Mouse (Mus musculus) embryonic facial prominence, embryonic 14.5 days (tissue): Measurements from ENCODE around the gene Catsperz. TPM values are rescaled to one million over a fixed set of nuclear protein-coding genes. Genes with fewer than 3 reads are reported as not detected.

ENCODE experiments used
- ATAC-seq: fragments of 200-750 bp; cut with Nextera tagmentation; 2 replicates; pipeline ENCODE4 v1.8.0; 2017; ENCODE audit warnings: low read depth, moderate number of reproducible peaks, moderate TSS enrichment
- DNase-seq: peaks from one replicate; pipeline ENCODE4 v3.0.0-alpha.2; 2015; ENCODE audit warnings: low spot score
- H3K27ac ChIP-seq: fragments of 300-500 bp; sonication (generic); replicated peaks from 2 replicates; pipeline ENCODE4 v1.5.1; 2014; ENCODE audit warnings: low read depth, mild to moderate bottlenecking, low read length, moderate library complexity
- H3K27me3 ChIP-seq: fragments of 300-500 bp; sonication (generic); replicated peaks from 2 replicates; pipeline ENCODE4 v1.6.1; 2014; ENCODE audit warnings: low read length; ENCODE audit not compliant: control insufficient read depth, insufficient read depth
- H3K36me3 ChIP-seq: fragments of 300-500 bp; sonication (generic); 2 replicates; pipeline ENCODE4 v1.6.1; 2014; ENCODE audit warnings: low read length, mixed read lengths; ENCODE audit not compliant: control insufficient read depth, insufficient read depth
- H3K4me1 ChIP-seq: fragments of 300-500 bp; sonication (generic); 2 replicates; pipeline ENCODE4 v1.6.1; 2014; ENCODE audit warnings: antibody characterized with exemption, low read length; ENCODE audit not compliant: control insufficient read depth, insufficient read depth
- H3K4me2 ChIP-seq: fragments of 300-500 bp; sonication (generic); 2 replicates; pipeline ENCODE4 v1.6.1; 2014; ENCODE audit warnings: low read depth, mild to moderate bottlenecking, low read length, moderate library complexity, mixed read lengths
- H3K4me3 ChIP-seq: fragments of 300-500 bp; sonication (generic); 2 replicates; pipeline ENCODE4 v1.5.1; 2014; ENCODE audit warnings: low read depth, mild to moderate bottlenecking, low read length
- H3K9ac ChIP-seq: fragments of 300-500 bp; sonication (generic); 2 replicates; pipeline ENCODE4 v1.6.1; 2014; ENCODE audit warnings: low read depth, mild to moderate bottlenecking, low read length, moderate library complexity, mixed read lengths
- H3K9me3 ChIP-seq: fragments of 300-500 bp; sonication (generic); 2 replicates; pipeline ENCODE4 v1.6.1; 2016; ENCODE audit warnings: low read length; ENCODE audit not compliant: control insufficient read depth
- WGBS: fragments of 180-500 bp; shearing (Covaris S2); extraction: QIAGEN DNeasy Blood & Tissue Kit; methylation state at CpG from one replicate; pipeline ENCODE4 v1.1.7; 2014; 5-methylcytosine and 5-hydroxymethylcytosine counted together
- polyA plus RNA-seq: library from polyadenylated mRNA; unstranded; fragments of >200 nt; fragmentation: Nextera tagmentation; extraction: Ambion mirVana; gene quantifications from 2 replicates; pipeline ENCODE4 v1.2.1, GENCODE M21; 2014

Catsperz gene
- polyA plus RNA-seq, 1 experiment from 2014 or later, result 3.4 TPM

DNA sequence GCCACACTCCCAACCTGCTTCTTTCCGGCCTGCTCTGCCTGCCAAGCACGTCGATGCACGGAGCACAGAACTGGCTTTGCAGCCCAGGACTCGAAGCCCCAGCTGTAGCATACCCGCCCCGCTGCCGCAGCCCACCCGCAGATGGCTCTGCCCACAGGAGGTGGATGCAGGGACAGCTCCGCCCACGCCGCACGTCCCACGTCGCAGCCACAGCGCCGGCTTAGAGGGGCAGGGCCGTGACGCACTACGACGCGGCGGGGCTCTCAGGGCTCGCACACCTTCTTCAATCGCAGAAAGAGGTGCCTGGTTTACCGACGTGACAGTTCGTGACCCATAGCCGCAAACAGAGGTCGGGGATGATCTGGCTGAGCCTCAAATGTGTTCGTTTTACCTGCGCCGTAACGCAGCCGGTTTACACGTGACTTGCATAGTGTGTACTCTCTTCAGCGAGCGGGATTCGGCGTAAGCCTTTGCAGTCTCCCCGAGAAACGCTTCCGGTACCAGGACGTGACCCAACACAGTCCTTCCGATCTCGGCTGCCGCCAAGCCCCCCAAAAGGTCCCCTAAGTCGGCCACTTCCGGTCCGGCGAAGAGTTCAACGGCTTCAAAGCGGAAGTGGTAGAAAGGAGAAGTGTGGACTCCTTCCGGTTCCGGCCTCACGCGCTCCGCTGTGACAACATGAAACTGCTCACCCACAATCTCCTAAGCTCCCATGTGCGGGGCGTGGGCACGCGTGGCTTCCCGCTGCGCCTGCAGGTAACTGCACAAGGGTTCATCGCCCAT lies 15.5 kb downstream of the Catsperz start, which contains the start of the genes Trmt112 and Prdx5:
Trmt112 (plus strand) TSS at position 192 of the 783 bp plus-strand sequence.
Prdx5 (minus strand) TSS at position 600 of the 783 bp plus-strand sequence.
- Histone ChIP-seq H3K4me3 (peak within 1 kb of the TSS; percentile 58), H3K9me3 (no peaks in the 10 kb centered on the region), H3K36me3 (peaks cover 54% of the 10 kb centered on the region), H3K27ac (peak within 1 kb of the TSS; percentile 98), H3K4me2 (peak within 1 kb of the TSS; percentile 78), H3K9ac (peak within 1 kb of the TSS; percentile 75), H3K27me3 (no peaks in the 10 kb centered on the region), H3K4me1 (peaks cover 14% of the 10 kb centered on the region; the same call in 1 of the 2 replicates)
- peak; percentile 95 for ATAC-seq
- DNase-seq, result peak; percentile 98
- under 1% methylated on average over 65 of the region's 65 CpGs for WGBS

DNA sequence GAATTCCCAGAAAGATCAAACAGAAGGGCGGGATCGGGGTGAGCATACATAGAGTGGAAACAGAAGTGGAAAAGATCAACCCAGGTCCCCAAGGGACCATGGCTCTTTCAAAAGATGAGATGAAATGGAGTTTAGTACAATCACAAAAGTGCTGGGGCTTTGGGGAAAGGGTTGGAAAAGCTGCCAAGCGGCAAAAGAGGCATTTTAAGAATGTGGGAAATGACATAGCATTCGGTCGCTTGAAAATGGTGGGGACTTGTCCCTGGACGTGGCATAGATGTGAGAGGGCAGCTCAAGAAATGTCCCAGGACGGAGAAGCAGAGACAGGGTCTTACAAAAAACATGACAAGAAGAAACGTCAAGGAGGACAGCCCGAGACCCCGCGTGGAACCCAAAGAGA lies 16.2 kb downstream of the Catsperz start:
- H3K27me3 ChIP-seq, result no peaks in the 10 kb centered on the region
- peak overlapping the region; percentile 58 for H3K4me3 ChIP-seq
- H3K4me2 ChIP-seq, result peak overlapping the region; percentile 78
- H3K4me1 ChIP-seq, result peaks cover 14% of the 10 kb centered on the region; the same call in 1 of the 2 replicates
- WGBS, result 3% methylated on average over 11 of the region's 11 CpGs
- no peak for ATAC-seq
- peak overlapping the region; percentile 75 for H3K9ac ChIP-seq
- H3K27ac ChIP-seq, result peak overlapping the region; percentile 98
- H3K9me3 ChIP-seq, result no peaks in the 10 kb centered on the region
- DNase-seq, result peak; percentile 28
- peaks cover 52% of the 10 kb centered on the region for H3K36me3 ChIP-seq

DNA sequence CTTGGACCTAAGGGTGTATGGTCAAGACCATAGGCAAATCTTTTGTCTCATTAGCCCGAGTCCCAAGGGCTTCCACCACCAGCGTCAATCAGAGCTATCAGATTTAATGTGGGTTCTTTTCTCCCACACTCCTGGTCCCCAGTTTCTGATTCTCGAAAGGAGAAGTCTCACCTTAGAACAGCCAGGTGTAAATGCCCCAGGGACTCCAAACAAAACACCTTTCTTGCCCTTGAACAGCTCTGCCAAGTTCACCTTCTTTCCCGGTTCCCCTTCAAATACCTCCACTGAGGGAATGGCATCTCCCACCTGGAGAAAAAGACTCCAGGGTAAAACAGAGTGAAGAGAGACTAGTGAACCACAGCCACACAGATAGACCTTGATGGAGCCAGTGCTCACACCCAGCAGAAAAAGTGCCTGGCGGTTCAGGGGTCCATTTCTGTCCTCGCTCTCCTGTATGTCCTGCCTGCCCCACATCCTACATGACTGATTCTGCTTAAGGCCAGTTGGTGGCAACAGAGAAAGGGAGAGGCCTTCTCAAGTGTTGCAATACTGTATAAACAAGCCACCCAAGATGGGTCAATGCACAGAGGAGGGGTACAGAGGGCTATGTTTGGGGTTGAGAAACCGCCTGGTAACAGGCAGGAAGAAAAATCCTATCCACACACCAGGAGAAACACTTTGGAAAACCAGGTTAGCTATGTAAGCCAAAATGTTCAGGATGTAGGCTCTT lies 17.2 kb downstream of the Catsperz start:
- ATAC-seq (no peak), DNase-seq (no peak)
- Histone ChIP-seq H3K9me3 (no peaks in the 10 kb centered on the region), H3K4me1 (peaks cover 14% of the 10 kb centered on the region; the same call in 1 of the 2 replicates), H3K27ac (no peak overlapping the region), H3K36me3 (peaks cover 42% of the 10 kb centered on the region), H3K27me3 (no peaks in the 10 kb centered on the region), H3K9ac (peak overlapping the region; percentile 75), H3K4me2 (peak overlapping the region; percentile 78), H3K4me3 (peak overlapping the region; percentile 58)
- WGBS, result 83% methylated on average over 7 of the region's 7 CpGs

GRCm38 (mm10) chr19:6907094-6907493 lies 18.1 kb downstream of the Catsperz start:
- peaks cover 33% of the 10 kb centered on the region for H3K36me3 ChIP-seq
- ATAC-seq, result no peak
- WGBS, result 92% methylated on average over 8 of the region's 8 CpGs

DNA sequence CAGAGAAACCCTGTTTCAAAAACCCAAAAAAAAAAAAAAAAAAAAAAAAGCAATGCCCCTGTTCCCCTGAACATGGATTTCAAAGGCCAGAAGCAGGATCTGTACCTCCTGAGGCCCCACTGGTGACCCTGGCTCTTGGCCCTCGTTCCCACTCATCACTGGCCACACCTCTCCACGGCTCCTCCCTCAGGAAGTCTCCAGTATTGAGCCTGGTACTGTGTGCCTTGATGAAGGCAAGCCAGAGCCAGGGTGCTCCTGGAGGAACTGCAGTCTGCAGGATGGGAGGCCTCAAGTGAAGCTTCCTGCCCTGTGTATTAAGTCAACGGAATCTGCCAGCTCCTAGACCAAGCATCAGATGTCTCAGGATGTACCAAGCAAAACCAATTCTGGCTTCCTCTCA lies 19.0 kb downstream of the Catsperz start:
- DNase-seq (no peak), ATAC-seq (no peak)
- no peak overlapping the region for H3K9ac ChIP-seq
- no peak overlapping the region for H3K4me2 ChIP-seq
- 82% methylated on average over 3 of the region's 3 CpGs for WGBS
- no peak overlapping the region for H3K4me3 ChIP-seq
- peaks cover 14% of the 10 kb centered on the region; the same call in 1 of the 2 replicates for H3K4me1 ChIP-seq
- peaks cover 24% of the 10 kb centered on the region for H3K36me3 ChIP-seq
- no peaks in the 10 kb centered on the region for H3K9me3 ChIP-seq
- H3K27ac ChIP-seq, result no peak overlapping the region
- H3K27me3 ChIP-seq, result no peaks in the 10 kb centered on the region

More at GRCm38 (mm10) chr19:6907094-6907493, 18.1 kb downstream of the Catsperz start:
- no peak overlapping the region for H3K27ac ChIP-seq
- H3K4me2 ChIP-seq, result no peak overlapping the region
- H3K9ac ChIP-seq, result no peak overlapping the region
- H3K27me3 ChIP-seq, result no peaks in the 10 kb centered on the region
- no peak for DNase-seq
- H3K9me3 ChIP-seq, result no peaks in the 10 kb centered on the region
- H3K4me1 ChIP-seq, result peaks cover 14% of the 10 kb centered on the region; the same call in 1 of the 2 replicates
- H3K4me3 ChIP-seq, result no peak overlapping the region

DNA sequence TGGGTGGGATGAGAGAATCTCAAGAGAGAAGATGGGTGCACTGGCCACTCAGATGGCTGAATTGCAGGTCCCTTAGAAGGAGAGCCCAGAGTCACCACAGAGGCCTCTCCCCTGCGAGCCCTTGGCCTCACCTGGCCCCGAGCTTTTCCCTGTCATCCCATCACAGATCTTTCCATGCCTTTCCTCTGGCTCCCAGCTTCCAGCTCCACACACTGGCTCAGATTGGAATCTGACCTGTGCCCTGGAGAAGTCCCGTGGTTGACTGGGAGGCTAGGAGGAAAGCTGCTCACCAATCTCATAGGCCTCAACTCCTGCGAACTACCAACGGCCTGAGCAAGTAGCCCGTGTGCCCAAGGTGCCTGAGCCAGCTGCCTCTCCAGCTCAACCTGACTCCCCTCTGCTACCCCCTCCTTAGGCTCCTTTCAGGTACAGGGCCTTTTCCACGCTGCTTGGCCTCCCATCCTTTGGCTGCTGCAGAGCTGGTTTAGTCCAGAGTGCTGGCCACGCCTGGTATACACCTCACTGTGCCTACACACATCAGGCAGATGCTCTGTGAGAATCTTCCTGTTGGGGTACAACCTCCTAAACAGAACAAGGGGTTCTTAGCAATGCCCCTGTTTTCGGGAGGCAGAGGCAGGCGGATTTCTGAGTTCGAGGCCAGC lies 19.6 kb downstream of the Catsperz start:
- Histone ChIP-seq H3K36me3 (peaks cover 20% of the 10 kb centered on the region), H3K27me3 (no peaks in the 10 kb centered on the region), H3K4me3 (no peak overlapping the region), H3K4me1 (peaks cover 14% of the 10 kb centered on the region; the same call in 1 of the 2 replicates), H3K27ac (no peak overlapping the region), H3K4me2 (no peak overlapping the region), H3K9me3 (no peaks in the 10 kb centered on the region), H3K9ac (no peak overlapping the region)
- WGBS, result 95% methylated on average over 10 of the region's 11 CpGs
- DNase-seq (no peak), ATAC-seq (no peak)

DNA sequence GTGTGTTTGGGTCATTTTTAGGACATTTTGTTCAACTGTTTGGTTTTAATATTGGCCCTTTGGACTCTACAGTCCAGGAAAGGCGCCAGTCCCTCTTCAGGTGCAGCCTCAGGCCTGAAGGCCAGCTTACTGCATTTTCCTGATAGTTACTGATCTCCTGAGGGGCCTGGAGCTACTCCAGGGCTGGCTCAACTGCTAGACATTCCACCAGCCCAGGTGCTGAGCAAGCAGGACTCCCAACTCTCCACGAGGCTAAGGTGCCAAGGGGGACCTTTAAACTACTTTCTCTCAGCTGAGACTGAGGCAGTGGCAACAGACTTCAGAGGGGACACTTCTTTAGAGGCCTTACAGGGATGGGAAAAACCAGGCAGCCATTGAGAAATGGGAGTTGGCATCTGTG lies 20.3 kb downstream of the Catsperz start:
- whole genome bisulfite sequencing, result 84% methylated on average over 2 of the region's 2 CpGs
- no peak for DNase-seq
- Histone ChIP-seq H3K9me3 (no peaks in the 10 kb centered on the region), H3K9ac (no peak overlapping the region), H3K4me3 (no peak overlapping the region), H3K36me3 (peaks cover 20% of the 10 kb centered on the region), H3K27ac (no peak overlapping the region), H3K4me2 (no peak overlapping the region), H3K27me3 (no peaks in the 10 kb centered on the region), H3K4me1 (peaks cover 14% of the 10 kb centered on the region; the same call in 1 of the 2 replicates)
- no peak for ATAC-seq

DNA sequence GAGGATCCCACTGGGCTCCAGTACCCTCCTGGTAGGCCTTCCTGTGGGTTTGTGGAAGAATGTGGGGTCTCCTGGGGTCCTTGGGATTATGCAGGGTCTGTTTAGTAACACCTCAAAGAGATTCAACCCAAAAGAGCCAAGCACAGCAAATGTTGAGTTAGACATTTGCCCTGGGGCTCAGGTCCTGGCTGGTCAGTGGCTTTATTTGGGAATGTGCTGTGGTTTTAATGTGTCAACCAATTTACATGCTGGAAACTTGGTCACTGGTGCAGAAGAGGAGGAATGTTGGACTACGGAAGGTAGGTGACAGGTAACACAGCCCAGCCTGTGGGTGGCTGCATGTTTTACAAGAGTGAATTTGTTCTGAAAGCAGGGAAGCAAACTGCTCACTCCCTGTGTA lies 22.1 kb downstream of the Catsperz start:
- H3K36me3 ChIP-seq, result peaks cover 20% of the 10 kb centered on the region
- H3K9me3 ChIP-seq, result no peaks in the 10 kb centered on the region
- H3K4me1 ChIP-seq, result 0 out of 2 replicates have a peak, but pooled peaks cover 8% of the 10 kb centered on the region
- 96% methylated on average over 1 of the region's 1 CpGs for WGBS
- no peak for ATAC-seq
- no peak overlapping the region for H3K4me3 ChIP-seq
- H3K27me3 ChIP-seq, result no peaks in the 10 kb centered on the region
- H3K27ac ChIP-seq, result no peak overlapping the region
- no peak overlapping the region for H3K4me2 ChIP-seq
- no peak overlapping the region for H3K9ac ChIP-seq
- no peak for DNase-seq
